Mouse (Mus musculus) left cerebral cortex, postnatal 14 days (tissue): ENCODE data around the gene Baz2a. TPM values are rescaled to one million over a fixed set of nuclear protein-coding genes. Genes with fewer than 3 reads are reported as not detected.
"Not testable (repeated sequence)": the region's sequence is repeated elsewhere in the genome, so short reads cannot be mapped to it uniquely, and the experiment has no call there.

Experiments
- DNase-seq, 2 experiments: peaks; one replicate each; pipeline ENCODE4 v3.0.0; 2021 to 2022; ENCODE audit warnings: low spot score in 2 of 2, mixed read lengths in 1 of 2
- intact Hi-C: fragments of 180-260 bp; cut with DNase I; formaldehyde crosslinking; loops from one replicate; pipeline ENCODE4 v1.15.1; 2025
- long read RNA-seq, 2 experiments: library from polyadenylated mRNA; stranded (forward); transcript quantifications; one replicate each; pipeline ENCODE4 v2.0.0; 2021
- total RNA-seq, 2 experiments: library from RNA; stranded (reverse); gene quantifications; 2 replicates each; pipeline ENCODE4 v1.2.3; 2021

The Baz2a gene
- total RNA-seq = 10 to 100 TPM; 30.6 to 32.4 TPM
- long read RNA-seq, experiment 1, partial matches to known transcripts = 5 of 7 reads
- long read RNA-seq, experiment 1, other reads (novel, unspliced or antisense) = 2 of 7 reads
- long read RNA-seq, experiment 2, partial matches to known transcripts = 5 of 7 reads
- long read RNA-seq, experiment 2, other reads (novel, unspliced or antisense) = 2 of 7 reads

DNA sequence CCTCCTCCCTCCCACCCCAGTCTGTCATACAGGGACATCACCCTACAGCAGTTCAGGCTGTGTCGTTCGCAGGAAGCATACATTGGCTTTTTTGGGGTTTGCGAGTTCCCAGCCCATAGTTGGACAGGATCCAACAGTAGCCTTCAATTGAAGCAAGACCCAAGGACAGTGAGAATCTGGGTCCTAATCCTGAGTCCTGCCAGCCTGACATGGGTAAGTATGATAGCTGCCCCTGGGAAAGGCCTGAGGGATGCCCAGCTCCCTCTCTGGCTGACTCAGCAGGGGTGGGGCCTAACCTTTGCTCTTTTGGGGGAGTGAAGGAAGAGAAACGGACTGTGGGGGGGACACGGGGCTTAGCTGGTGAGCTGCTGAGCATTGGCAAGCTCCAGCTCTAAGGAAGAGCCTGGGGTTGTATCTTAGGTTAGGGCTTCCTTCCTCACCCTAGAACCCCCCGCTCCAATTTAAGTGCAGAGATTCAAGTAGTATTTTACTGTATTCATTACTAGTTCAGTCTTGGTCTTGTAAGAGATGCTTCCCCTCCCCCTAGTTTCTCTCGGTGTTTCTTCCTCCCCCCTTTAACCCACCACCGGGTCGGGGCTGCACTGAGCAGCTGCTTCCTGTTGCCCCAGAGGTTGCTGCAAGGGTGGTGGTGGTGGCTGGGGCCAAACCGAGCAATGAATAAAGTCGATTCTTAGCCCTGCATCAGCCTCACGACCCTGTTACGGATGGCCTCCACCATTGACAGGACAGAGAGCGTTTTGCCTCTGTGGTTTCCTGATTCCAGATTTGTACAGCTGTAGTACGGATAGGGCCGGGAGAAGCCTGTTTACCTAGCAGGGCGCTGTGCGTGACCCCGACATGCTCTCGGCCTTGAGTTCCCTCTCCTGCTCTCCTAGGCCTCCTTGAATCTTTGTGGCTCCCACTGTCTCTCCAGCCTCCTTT, at the start of gene Baz2a:
Baz2a (plus strand) TSS at position 14 of the 942 bp plus-strand sequence.
- intact Hi-C loops = loop anchor here (2.0 kb wide), 1 partner anchor 95 kb away; no protein-coding TSS in a partner anchor
- DNase-seq = no peak

DNA sequence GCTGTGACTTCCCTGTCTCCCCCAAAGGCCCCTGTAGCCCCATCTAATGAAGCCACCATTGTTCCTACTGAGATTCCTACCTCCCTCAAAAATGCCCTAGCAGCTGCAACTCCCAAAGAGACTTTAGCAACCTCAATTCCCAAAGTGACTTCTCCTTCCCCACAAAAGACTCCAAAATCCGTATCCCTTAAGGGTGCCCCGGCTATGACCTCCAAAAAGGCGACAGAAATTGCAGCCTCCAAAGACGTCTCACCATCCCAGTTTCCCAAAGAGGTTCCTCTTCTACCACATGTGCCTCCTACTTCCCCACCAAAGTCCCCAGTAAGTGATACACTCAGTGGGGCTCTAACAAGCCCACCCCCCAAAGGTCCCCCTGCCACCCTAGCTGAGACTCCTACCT, 49.7 kb upstream of the Baz2a start:
- intact Hi-C loops = no loop called here
- no peak for DNase-seq

DNA sequence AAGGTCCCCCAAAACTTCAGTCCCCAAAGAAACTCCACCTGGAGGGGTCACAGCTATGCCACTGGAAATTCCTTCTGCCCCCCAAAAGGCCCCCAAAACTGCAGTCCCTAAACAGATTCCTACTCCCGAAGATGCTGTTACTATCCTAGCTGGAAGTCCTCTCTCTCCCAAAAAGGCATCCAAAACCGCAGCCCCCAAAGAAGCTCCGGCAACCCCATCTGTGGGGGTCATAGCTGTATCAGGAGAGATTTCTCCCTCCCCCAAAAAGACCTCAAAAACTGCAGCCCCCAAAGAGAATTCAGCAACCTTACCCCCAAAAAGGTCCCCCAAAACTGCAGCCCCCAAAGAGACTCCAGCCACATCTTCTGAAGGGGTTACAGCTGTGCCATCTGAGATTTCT, 48.9 kb upstream of the Baz2a start:
- intact Hi-C loops = no loop called here
- no peak for DNase-seq

DNA sequence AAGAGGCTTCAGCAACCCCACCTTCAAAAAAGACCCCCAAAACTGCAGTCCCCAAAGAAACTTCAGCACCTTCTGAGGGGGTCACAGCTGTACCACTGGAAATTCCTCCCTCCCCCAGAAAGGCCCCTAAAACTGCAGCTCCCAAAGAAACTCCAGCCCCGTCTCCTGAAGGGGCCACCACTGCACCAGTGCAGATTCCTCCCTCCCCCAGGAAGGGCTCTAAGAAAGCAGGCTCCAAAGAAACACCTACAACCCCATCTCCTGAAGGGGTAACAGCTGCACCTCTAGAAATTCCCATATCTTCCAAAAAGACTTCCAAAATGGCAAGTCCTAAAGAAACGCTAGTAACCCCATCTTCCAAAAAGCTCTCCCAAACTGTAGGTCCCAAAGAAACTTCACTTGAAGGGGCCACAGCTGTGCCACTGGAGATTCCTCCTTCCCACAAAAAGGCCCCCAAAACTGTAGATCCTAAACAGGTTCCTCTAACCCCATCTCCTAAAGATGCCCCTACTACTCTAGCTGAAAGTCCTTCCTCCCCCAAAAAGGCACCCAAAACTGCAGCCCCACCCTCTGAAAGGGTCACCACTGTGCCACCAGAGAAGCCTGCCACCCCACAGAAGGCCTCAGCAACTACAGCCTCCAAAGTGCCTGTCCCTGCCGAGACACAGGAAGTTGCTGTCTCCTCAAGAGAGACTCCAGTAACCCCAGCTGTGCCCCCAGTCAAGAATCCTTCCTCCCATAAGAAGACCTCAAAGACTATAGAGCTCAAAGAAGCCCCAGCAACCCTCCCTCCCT, 48.1 kb upstream of the Baz2a start:
- intact Hi-C loops = no loop called here
- no peak for DNase-seq

DNA sequence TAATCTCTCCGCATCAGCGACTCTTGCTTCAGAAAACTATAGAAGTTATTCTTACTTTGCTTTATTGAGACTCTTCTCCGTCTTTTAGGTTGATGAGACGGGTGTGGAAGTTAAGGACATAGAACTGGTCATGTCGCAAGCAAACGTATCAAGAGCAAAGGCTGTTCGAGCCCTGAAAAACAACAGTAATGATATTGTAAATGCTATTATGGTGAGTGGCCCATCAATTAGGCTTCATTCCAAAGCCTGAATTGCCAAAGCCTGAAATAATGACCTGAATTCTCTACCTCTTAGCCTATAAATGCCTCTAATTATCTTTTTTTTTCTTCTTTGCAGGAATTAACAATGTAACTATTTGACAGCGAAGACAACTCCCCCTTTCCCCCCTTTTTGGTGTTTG, 43.2 kb upstream of the Baz2a start:
- intact Hi-C loops = no loop called here
- DNase-seq = no peak

DNA sequence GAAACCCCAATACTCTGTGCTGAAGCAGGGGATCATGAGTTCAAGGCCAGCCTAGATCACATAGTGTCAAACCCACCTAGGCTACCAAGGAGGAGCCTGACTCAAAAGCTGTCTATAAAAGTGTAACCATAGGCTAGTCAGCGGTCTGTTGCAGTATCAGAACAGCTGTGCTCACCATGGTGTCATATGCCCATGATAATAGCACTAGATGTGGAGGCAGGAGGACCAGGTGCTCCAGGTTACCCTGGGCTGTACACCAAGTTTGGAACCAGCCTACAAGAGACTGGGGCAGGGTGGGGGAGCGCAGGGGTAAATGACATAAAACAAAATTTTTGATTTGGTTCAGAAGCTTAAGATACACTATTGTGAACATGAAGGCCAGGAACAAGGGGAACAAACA, 41.6 kb upstream of the Baz2a start:
- no peak for DNase-seq
- intact Hi-C loops = no loop called here

DNA sequence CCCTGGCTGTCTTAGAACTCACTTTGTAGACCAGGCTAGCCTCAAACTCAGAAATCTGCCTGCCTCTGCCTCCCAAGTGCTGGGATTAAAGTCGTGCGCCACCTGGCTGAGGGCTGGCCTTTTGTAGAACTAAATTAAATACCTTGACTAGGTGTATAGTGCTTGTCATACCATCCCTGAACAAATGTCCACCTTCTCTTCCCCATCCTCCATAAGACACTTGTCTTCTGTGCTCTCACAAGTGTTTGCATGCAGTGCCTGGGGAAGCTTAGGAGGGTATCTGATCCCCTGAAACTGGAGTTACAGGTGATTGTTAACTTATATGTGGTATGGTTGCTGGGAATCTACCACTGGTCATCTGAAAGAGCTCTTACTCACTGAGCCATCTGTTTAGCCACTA, 41.0 kb upstream of the Baz2a start:
- intact Hi-C loops = no loop called here
- no peak for DNase-seq

DNA sequence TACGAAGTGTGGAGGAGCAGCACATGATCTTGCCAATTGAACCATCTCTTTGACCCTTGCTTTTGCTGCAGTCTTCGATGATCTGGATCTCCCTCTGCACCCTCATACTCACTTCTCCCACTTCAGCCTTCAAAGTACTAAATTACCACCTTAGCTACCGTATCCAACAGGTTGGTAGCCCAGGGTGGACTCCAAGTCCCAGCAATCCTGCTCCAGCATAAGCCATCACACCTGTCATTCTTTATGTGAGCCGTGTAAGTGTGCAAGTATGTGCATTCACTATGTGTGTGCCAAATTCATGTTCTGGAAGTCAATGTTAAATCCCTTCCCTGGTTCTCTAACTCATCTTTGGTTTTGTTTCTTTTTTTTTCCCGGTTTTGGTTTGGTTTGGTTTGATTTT, 39.8 kb upstream of the Baz2a start:
- intact Hi-C loops = no loop called here
- no peak for DNase-seq

DNA sequence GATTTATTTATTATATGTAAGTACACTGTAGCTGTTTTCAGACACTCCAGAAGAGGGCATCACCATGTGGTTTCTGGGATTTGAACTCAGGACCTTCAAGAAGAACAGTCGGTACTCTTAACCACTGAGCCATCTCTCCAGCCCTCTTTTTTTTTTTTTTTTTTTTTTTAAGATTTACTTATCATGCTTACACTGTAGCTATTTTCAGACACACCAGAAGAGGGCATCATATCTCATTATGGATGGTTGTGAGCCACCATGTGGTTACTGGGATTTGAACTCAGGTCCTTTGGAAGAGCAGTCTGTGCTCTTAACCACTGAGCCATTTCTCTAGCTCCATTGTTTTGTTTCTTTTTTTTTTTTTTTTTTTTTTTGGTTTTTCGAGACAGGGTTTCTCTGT, 39.2 kb upstream of the Baz2a start:
- intact Hi-C loops, DNase-seq: not testable (repeated sequence)

DNA sequence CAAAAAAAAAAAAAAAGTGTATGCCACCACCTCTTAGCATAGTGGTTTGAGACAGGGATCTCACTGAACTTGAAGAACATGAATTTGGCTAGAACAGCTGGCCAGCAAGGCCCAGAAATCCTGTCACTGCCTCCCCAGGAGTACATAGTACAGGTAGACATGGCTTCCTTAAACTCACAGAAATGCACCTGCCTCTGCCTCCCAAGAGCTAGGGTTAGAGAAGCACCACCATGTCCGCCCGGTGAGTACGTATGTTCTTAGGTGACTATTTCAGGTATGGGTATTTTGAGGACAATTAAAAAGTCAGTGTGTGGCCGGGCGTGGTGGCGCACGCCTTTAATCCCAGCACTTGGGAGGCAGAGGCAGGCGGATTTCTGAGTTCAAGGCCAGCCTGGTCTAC, 38.4 kb upstream of the Baz2a start:
- intact Hi-C loops = no loop called here
- no peak for DNase-seq

DNA sequence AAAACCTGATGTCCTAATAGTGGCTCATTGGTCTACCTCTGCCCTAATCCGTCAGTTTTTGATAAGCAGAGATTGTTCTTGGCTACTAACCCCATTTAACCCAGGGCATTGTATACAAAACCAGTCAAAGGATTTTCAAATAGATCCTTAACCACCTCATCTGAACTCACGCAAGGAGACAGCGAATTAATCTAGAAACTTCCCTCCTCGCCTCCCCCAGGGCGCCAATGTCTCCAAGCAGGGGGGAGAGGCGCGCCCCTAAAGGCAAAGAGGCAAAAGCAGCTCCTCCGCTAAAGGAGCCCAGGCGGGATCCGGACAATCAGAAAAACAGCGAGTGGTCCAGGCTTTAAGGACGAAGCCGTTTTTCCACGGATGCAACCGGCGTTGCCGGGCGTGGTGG, 33.2 kb upstream of the Baz2a start:
- no peak for DNase-seq
- intact Hi-C loops = no loop called here

DNA sequence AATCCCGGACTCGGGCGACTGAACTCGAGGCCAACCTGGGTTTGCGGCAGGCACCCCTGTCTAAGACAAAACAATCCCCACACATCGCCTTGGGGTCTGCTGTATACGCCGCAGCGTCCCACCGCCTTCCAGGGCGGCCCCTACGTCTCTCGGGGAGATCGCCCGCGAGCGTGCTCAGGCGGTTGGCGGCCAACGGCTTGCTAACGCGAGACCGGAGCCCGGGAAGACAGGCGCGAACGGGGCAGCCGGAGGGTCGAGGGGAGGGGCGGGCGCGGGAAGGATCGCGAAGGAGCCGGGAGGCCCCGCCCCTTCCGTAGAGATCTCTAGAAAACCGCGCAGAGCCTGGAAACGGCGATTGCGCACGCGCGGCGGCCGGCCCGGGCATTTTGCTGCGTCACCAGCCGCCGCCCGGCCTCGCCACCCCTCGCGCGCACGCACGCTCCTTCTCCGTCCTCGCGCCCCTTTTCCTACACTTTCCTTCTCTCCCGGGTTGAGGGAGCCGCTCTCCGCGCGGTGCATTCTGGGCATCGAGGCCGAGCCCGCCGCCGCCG, 32.7 kb upstream of the Baz2a start, which contains the start of gene Ptges3:
Ptges3 (plus strand) TSS at position 354 of the 551 bp plus-strand sequence.
- DNase-seq = peak; percentile 99
- intact Hi-C loops = no loop called here

DNA sequence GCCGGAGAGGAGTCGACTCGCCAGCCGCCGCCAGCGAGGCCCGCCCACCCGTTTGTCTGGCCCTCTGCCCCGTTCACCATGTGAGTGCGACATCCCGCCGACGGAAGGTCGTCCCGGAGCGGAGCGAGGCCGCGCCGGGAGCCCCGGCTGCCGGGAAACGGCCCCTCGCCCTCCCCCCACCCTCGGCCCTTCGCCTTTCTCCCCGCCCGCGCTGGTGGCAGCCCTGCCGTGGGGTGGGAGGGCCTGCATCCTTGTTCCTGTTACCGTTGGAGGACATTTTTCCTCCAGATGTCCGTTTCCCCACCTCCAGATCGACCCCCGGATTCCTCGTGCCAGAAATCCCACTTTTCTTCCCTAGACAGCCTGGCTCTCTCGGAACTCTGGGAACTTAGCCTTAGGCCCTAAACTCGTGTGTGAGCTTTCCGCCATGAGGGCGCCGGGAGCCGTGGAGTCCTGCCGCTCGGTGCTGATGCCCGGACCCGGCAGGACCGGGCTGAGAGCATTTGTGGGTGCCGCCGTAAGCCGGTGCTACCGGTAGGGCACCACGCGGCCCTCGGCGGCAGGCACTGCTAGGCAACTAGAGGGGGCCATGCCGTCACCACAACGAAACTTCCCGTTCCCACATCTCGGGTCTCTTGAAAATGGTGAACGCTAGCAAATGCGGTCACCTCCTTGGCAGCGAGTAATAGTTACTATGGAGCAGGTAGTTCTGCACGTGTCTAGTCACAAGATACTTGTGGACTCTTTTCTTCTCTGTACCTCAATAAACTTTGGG, 32.0 kb upstream of the Baz2a start:
- DNase-seq = peak; percentile 30 to 62
- intact Hi-C loops = no loop called here

DNA sequence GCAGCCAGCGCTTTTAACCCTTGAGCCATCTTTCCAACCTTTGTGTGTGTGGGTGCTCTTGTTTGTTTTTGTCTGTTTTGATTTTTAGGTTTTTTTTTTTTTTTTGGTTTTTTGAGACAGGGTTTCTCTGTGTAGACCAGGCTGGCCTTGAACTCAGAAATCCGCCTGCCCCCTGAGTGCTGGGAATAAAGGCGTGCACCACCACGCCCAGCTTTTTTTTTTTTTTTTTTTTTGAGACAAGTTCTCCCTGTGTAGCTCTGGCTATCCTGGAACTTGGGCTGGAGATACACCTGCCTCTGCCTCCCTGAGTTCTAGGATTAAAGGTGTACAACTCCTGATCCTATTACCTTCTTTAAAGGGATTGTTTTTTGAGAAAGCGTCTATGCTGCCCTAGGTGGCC, 30.3 kb upstream of the Baz2a start:
- DNase-seq = no peak
- intact Hi-C loops = no loop called here

DNA sequence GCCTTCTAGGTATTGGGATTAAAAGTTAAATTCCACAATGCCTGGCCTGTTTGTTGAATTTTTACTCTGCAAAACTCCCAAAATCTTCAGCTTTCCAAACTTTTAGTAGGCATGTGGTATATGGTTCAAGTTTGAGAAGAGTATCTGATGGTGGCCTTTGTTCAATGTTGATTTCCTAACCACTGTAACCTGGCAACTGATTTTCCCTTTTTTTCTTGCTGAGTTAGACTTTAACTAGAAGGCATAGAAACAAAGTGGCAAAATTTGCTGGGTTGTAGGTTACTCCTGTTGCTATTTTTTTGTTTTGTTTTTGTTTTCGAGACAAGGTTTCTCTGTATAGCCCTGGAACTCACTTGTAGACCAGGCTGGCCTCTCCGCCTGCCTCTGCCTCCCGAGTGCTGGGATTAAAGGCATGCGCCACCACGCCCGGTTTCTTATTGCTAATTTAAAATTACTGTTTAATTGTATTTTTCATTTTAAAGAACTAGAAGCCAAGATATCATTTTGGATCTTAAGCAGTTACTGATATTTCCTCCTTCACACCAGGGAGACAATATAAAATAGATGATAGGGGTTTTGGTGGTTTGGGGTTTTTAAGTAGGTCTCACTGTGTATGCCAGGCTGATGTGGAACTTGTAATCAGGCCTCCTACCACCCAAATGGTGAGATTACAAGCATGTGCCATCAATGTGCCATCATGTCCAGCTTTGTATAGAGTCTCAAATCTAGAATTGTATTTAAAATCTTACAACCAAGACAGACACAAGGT, 29.0 kb upstream of the Baz2a start:
- DNase-seq = no peak
- intact Hi-C loops = no loop called here

DNA sequence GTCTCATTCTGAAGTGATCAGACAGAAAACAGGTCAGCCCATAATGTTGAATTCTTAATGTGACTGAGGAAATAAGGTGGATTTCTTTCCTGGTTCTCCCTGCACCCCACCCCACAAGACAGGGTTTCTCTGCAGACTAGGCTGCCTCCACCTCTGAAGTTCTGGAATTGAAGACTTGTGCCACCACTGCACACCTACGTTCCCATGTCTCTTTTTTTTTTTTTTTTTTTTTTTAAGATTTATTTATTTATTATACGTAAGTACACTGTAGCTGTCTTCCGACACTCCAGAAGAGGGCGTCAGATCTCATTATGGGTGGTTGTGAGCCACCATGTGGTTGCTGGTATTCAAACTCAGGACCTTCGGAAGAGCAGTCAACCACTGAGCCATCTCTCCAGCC, 25.3 kb upstream of the Baz2a start:
- DNase-seq = no peak
- intact Hi-C loops = no loop called here

DNA sequence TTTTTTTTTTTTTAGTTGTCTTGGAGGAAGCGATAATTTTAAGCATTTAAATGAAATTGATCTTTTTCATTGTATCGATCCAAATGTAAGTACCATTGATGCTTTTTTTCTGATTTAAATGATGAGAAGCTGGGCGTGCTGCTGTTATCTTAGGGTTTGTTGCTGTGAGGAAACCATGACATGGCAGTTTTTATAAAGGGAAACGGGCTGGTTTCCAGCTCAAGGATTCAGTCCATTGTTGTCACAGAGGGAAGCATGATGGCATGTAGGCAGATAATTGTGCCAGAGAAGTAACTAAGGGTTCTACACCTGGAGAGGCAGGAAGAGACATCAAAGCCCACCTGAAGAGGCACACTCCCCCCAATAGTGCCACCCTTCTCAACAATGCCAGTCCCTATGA, 22.2 kb upstream of the Baz2a start:
- DNase-seq = no peak
- intact Hi-C loops = no loop called here

DNA sequence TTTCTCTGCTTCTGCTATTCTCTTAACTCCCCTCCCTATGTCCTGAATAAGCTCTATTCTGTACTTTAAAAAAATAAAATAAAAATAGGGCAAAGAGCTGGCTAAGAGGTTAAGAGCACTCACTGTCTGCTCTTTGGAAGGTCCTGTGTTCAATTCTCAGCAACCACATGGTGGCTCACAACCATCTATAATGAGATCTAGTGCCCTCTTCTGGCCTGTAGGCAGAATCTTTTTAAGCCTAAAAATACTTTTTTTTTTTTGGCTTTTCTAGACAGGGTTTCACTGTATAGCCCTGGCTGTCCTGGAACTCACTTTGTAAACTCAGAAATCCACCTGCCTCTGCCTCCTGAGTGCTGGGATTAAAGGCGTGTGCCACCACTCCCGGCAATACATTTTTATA, 20.9 kb upstream of the Baz2a start:
- DNase-seq, intact Hi-C loops: not testable (repeated sequence)
